ENCODE assay signal across 22 mouse cellular contexts in the genomic region with DNA sequence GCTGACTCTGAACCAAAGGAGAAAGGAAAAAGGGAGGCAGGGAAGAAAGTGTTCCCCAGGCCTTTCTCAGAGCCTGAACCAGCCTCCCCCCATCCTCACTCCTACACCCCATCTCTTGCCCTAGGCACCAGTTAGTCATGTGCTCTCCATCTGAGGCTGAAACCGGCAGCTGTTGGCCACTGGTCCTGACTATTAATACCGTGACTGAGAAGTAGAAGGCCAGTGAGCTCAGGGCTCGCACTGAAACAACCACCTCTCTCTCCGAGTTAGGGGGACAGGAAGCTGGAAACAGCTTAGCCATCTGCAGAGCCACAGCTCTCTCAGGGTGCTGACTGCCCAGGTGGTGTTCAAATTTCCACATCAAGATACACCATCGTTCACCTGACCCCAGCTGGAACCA. TPM values are rescaled to one million over a fixed set of nuclear protein-coding genes. Genes with fewer than 3 reads are reported as not detected.
DNase-seq lines count a peak whose midpoint lies in the region; ATAC-seq and TF ChIP-seq lines count a peak whose summit lies in the region.
"Had no signal": no experiment of that assay in that cellular context is flagged by ENCODE, and none has a peak within 500 bp of the region (broad histone marks: within the 10 kb centered on the region; RNA-seq: fewer than 3 reads in every experiment).

No protein-coding gene starts in this region.

- ATAC-seq in liver, embryonic 11.5 days (replicated peaks; ENCODE audit: low FRiP score), result peak; percentile 10; the same call in 1 of the 2 replicates
- 0 out of 2 replicates have a peak, but pooled peaks have one; percentile 11 for ATAC-seq in liver, embryonic 13.5 days (ENCODE audit: low read depth)
- ATAC-seq: activated CD4-positive, CD25-positive, alpha-beta regulatory T cell, adult 4 months; forebrain, embryonic 16.5 days; hindbrain, postnatal 0 days; Patski had no signal

- 60% methylated on average over 5 of the region's 5 CpGs for WGBS in liver, embryonic 11.5 days
- 56% methylated on average over 5 of the region's 5 CpGs for WGBS in liver, embryonic 13.5 days (ENCODE audit: insufficient replicate concordance)
- 72% methylated on average over 5 of the region's 5 CpGs for WGBS in small intestine, adult 2 months

- H3K4me3 ChIP-seq in liver, embryonic 11.5 days (ENCODE audit: low read depth, low read length), result no peak overlapping the region
- no peak overlapping the region for H3K4me3 ChIP-seq in liver, embryonic 13.5 days (replicated peaks)
- no peak overlapping the region for H3K4me3 ChIP-seq in small intestine, adult 2 months (ENCODE audit: low read depth, low read length)
- H3K4me3 ChIP-seq: embryonic facial prominence, embryonic 13.5 days; forebrain, embryonic 12.5 days; heart, embryonic 15.5 days; hindbrain, embryonic 13.5 days had no signal

- H3K4me1 ChIP-seq in liver, embryonic 11.5 days (replicated peaks; ENCODE audit: control insufficient read depth, insufficient read depth, low read length), result peaks cover 6% of the 10 kb centered on the region
- peaks cover 14% of the 10 kb centered on the region for H3K4me1 ChIP-seq in liver, embryonic 13.5 days (replicated peaks)
- H3K4me1 ChIP-seq in small intestine, adult 2 months (ENCODE audit: control insufficient read depth, insufficient read depth, insufficient read length, low read length), result peaks cover 2% of the 10 kb centered on the region; the same call in 1 of the 2 replicates
- H3K4me1 ChIP-seq: forebrain, embryonic 12.5 days; hindbrain, embryonic 13.5 days had no signal

- 0 out of 2 replicates have a peak overlapping the region, but pooled peaks have one; percentile 30 for H3K4me2 ChIP-seq in liver, embryonic 11.5 days
- 0 out of 2 replicates have a peak overlapping the region, but pooled peaks have one; percentile 19 for H3K4me2 ChIP-seq in liver, embryonic 13.5 days
- H3K4me2 ChIP-seq: embryonic facial prominence, embryonic 13.5 days; forebrain, embryonic 12.5 days; heart, embryonic 11.5 days; heart, embryonic 15.5 days; hindbrain, embryonic 13.5 days had no signal

- DNase-seq in liver, embryonic 11.5 days (ENCODE audit: low spot score), result no peak
- DNase-seq in liver (no peak), A20 (ENCODE audit: low read depth, low spot score) (peak; percentile 68)
- no peak for DNase-seq in liver, embryonic 13.5 days
- no peak for DNase-seq in kidney, postnatal 25 days
- no peak for DNase-seq in kidney, adult 9 months
- DNase-seq: adrenal gland, postnatal 25 days; cerebellum, adult 18-20 months; cerebellum, adult 9-11 months; cerebellum, postnatal 36 days; gastrocnemius, postnatal 25 days; heart, postnatal 14 days had no signal

- TF ChIP-seq CTCF in small intestine, adult 2 months (IDR thresholded peaks at IDR 0.05; ENCODE audit: extremely low read depth, insufficient read length, insufficient replicate concordance, low read depth, low read length), result no peak

- H3K27me3 ChIP-seq in liver, embryonic 11.5 days (replicated peaks; ENCODE audit: control insufficient read depth, insufficient read depth, low read length), result no peaks in the 10 kb centered on the region
- no peaks in the 10 kb centered on the region for H3K27me3 ChIP-seq in liver, embryonic 13.5 days
- no peaks in the 10 kb centered on the region for H3K27me3 ChIP-seq in small intestine, adult 2 months (ENCODE audit: control insufficient read depth, insufficient read depth, low read length)
- H3K27me3 ChIP-seq: embryonic facial prominence, embryonic 13.5 days; forebrain, embryonic 12.5 days; heart, embryonic 15.5 days; hindbrain, embryonic 13.5 days; Patski had no signal

- H3K9me3 ChIP-seq in liver, embryonic 11.5 days (ENCODE audit: control insufficient read depth, low read length), result no peaks in the 10 kb centered on the region
- H3K9me3 ChIP-seq in liver, embryonic 13.5 days (replicated peaks), result no peaks in the 10 kb centered on the region
- H3K9me3 ChIP-seq: embryonic facial prominence, embryonic 13.5 days; forebrain, embryonic 12.5 days; heart, embryonic 15.5 days; hindbrain, embryonic 13.5 days had no signal

- H3K36me3 ChIP-seq in liver, embryonic 11.5 days (ENCODE audit: control insufficient read depth, insufficient read depth, low read length), result no peaks in the 10 kb centered on the region
- H3K36me3 ChIP-seq in liver, embryonic 13.5 days, result no peaks in the 10 kb centered on the region
- H3K36me3 ChIP-seq in small intestine, adult 2 months (ENCODE audit: control insufficient read depth, insufficient read depth, low read length), result no peaks in the 10 kb centered on the region
- H3K36me3 ChIP-seq: embryonic facial prominence, embryonic 13.5 days; forebrain, embryonic 12.5 days; heart, embryonic 15.5 days; hindbrain, embryonic 13.5 days had no signal

- H3K27ac ChIP-seq in liver, embryonic 11.5 days (ENCODE audit: low read depth, low read length), result no peak overlapping the region
- H3K27ac ChIP-seq in liver, embryonic 13.5 days, result no peak overlapping the region
- H3K27ac ChIP-seq in small intestine, adult 2 months (ENCODE audit: insufficient read depth, low read depth, low read length), result peak overlapping the region; percentile 54; the same call in 1 of the 2 replicates
- H3K27ac ChIP-seq: embryonic facial prominence, embryonic 13.5 days; forebrain, embryonic 12.5 days; heart, embryonic 15.5 days; hindbrain, embryonic 13.5 days; hindbrain, postnatal 0 days had no signal

- H3K9ac ChIP-seq in liver, embryonic 11.5 days (ENCODE audit: low read depth, low read length), result no peak overlapping the region
- H3K9ac ChIP-seq in liver, embryonic 13.5 days, result no peak overlapping the region
- H3K9ac ChIP-seq: embryonic facial prominence, embryonic 13.5 days; forebrain, embryonic 12.5 days; heart, embryonic 15.5 days; hindbrain, embryonic 13.5 days had no signal

- no peak for TF ChIP-seq POLR2A in small intestine, adult 2 months (IDR thresholded peaks at IDR 0.05; ENCODE audit: low read depth, low read length)

RNA-seq across cellular contexts. Expression of a gene that starts 13.2 kb away (rescaled TPM):
- 25.9 and 28.1 TPM in 2 replicates for polyA plus RNA-seq in liver, embryonic 11.5 days (2014; fragmentation: Nextera tagmentation; extraction: Ambion mirVana)
- 15.1 and 19.5 TPM in 2 replicates for polyA plus RNA-seq in liver, embryonic 13.5 days (2015; fragmentation: Nextera tagmentation; extraction: Ambion mirVana)
- polyA plus RNA-seq in small intestine, adult 2 months (2012; rRNA removed), result 8.9 and 10.8 TPM in 2 replicates
